Mouse (Mus musculus): ENCODE measurements around the gene Pdlim7. TPM values are rescaled to one million over a fixed set of nuclear protein-coding genes. Genes with fewer than 3 reads are reported as not detected.

The Pdlim7 gene
- polyA plus RNA-seq, 1 experiment from 2014 or later = 161 TPM

DNA sequence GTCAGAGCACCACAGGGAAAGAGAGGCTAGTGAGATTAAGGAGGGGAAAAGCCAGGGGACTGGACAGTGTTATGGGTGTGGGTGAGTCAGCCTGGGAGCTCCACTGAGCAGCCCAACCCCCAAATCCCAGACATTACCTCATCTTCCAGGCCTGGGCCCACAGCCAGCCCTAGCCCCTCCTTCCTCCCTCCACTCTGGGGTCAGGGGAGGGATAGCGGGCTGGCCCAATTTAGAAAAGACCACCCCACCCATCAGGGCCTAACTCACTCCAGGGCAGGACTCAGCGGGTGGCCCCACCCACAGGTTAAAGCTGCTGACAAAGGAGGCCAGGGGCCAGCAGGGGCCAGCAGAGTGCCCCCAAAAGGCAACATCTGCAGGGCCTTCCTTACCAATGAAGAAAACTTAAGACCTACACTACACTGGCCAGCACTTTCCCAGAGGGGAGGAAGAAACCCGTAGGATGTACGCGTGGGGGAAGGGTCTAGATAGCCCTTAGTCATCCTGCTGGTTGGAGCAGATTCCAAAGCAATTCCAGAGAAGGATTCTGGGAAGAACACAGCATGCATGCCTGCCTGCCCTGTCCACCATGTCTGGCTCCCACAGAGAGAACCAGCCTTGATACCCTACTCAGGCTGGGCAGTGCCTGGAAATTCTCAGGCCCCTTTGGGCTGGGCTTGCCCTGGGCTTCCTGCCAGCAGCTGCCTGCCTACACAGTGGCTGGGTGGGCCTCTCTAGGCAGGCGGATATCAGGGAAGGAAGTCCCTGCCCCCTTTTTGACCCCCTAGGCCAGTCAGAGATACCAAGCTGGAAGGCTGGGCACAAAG is 2.6 kb downstream of the Pdlim7 start:
- Histone ChIP-seq H3K36me3 (ENCODE audit: control insufficient read depth, insufficient read depth, low read length) (peaks cover 26% of the 10 kb centered on the region), H3K4me1 (ENCODE audit: control insufficient read depth, insufficient read depth, low read depth, low read length) (peaks cover 25% of the 10 kb centered on the region), H3K4me2 (ENCODE audit: low read length) (peak overlapping the region; percentile 30), H3K27me3 (replicated peaks; ENCODE audit: control insufficient read depth, insufficient read depth, low read length) (0 out of 2 replicates have a peak, but pooled peaks cover 3% of the 10 kb centered on the region), H3K27ac (ENCODE audit: low read depth, low read length) (peak overlapping the region; percentile 71), H3K9me3 (ENCODE audit: control insufficient read depth, low read length) (no peaks in the 10 kb centered on the region), H3K4me3 (ENCODE audit: low read length) (no peak overlapping the region), H3K9ac (ENCODE audit: low read depth, low read length) (peak overlapping the region; percentile 28; the same call in 1 of the 2 replicates)
- peak; percentile 51 for ATAC-seq
- 13% methylated on average over 6 of the region's 6 CpGs for WGBS

DNA sequence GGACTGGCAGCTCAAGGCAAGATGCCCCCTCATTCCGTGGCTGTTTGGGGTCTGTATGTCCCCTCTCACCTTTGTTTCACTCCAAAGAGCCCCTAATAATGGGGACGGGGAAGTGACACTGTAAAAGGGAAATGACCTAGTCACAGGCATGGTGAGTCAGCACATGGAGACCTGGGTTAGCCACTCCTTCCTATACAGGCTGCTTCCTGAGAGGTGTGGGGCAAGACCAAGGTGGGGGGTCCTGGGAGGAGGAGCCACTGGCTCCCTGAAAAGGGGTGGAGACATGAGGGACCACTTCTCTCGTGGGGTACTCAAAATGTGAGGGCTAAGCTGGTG is 3.2 kb downstream of the Pdlim7 start:
- 34% methylated on average over 3 of the region's 3 CpGs for WGBS
- H3K4me3 ChIP-seq (ENCODE audit: low read length) = no peak overlapping the region
- H3K27me3 ChIP-seq (replicated peaks; ENCODE audit: control insufficient read depth, insufficient read depth, low read length) = 0 out of 2 replicates have a peak, but pooled peaks cover 2% of the 10 kb centered on the region
- peaks cover 25% of the 10 kb centered on the region for H3K4me1 ChIP-seq (ENCODE audit: control insufficient read depth, insufficient read depth, low read depth, low read length)
- H3K4me2 ChIP-seq (ENCODE audit: low read length) = no peak overlapping the region
- no peaks in the 10 kb centered on the region for H3K9me3 ChIP-seq (ENCODE audit: control insufficient read depth, low read length)
- H3K27ac ChIP-seq (ENCODE audit: low read depth, low read length) = peak overlapping the region; percentile 4; the same call in 1 of the 2 replicates
- ATAC-seq = no peak
- no peak overlapping the region for H3K9ac ChIP-seq (ENCODE audit: low read depth, low read length)
- peaks cover 32% of the 10 kb centered on the region for H3K36me3 ChIP-seq (ENCODE audit: control insufficient read depth, insufficient read depth, low read length)

DNA sequence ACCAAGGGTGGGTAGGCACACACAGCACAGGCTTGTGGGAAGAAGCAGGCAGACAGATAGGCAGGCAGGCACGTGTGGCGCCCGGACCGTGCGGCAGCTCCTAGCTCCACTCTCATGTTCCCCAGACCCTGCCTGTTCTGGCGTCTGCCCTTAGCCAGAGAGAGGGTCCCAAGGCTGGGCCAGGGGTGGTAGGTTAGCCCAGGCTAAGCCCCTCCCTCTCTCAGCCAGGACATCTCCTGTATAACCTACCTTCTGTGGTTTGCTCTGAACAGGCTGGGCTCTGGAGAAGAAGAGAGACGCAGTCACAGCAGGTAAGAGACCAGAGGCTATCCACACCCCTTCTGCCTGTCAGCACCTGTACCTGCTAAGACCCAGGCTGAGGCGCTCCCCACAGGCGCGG is 4.9 kb downstream of the Pdlim7 start:
- H3K9me3 ChIP-seq (ENCODE audit: control insufficient read depth, low read length) = no peaks in the 10 kb centered on the region
- ATAC-seq = no peak
- no peak overlapping the region for H3K9ac ChIP-seq (ENCODE audit: low read depth, low read length)
- no peaks in the 10 kb centered on the region for H3K27me3 ChIP-seq (replicated peaks; ENCODE audit: control insufficient read depth, insufficient read depth, low read length)
- 91% methylated on average over 10 of the region's 10 CpGs for WGBS
- H3K4me3 ChIP-seq (ENCODE audit: low read length) = no peak overlapping the region
- H3K36me3 ChIP-seq (ENCODE audit: control insufficient read depth, insufficient read depth, low read length) = peaks cover 34% of the 10 kb centered on the region
- H3K27ac ChIP-seq (ENCODE audit: low read depth, low read length) = no peak overlapping the region
- no peak overlapping the region for H3K4me2 ChIP-seq (ENCODE audit: low read length)
- H3K4me1 ChIP-seq (ENCODE audit: control insufficient read depth, insufficient read depth, low read depth, low read length) = peaks cover 22% of the 10 kb centered on the region

DNA sequence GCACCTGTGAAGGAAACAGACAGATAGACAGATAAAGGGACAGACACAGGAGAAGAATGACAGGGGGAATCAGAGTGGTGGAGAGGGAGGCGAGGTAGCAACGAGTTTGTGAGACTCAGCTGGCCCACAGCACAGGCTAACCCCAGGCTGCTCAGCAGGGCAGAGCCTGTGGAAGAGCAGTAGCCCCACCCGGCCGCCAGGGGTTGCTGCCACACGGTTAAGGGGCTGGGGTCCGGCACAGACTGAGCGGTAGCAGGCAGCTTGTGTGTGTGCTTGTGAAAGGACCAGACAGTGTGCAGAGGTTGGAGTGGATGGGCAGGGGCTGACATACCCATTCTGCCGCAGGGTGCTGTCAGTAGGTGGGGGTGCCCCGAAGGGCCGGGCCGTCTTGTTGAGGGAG is 5.6 kb downstream of the Pdlim7 start:
- H3K4me2 ChIP-seq (ENCODE audit: low read length) = no peak overlapping the region
- no peak overlapping the region for H3K4me3 ChIP-seq (ENCODE audit: low read length)
- H3K36me3 ChIP-seq (ENCODE audit: control insufficient read depth, insufficient read depth, low read length) = peaks cover 35% of the 10 kb centered on the region
- no peak overlapping the region for H3K9ac ChIP-seq (ENCODE audit: low read depth, low read length)
- H3K4me1 ChIP-seq (ENCODE audit: control insufficient read depth, insufficient read depth, low read depth, low read length) = peaks cover 22% of the 10 kb centered on the region
- ATAC-seq = no peak
- WGBS = 51% methylated on average over 11 of the region's 11 CpGs
- H3K9me3 ChIP-seq (ENCODE audit: control insufficient read depth, low read length) = no peaks in the 10 kb centered on the region
- H3K27me3 ChIP-seq (replicated peaks; ENCODE audit: control insufficient read depth, insufficient read depth, low read length) = no peaks in the 10 kb centered on the region
- H3K27ac ChIP-seq (ENCODE audit: low read depth, low read length) = no peak overlapping the region

DNA sequence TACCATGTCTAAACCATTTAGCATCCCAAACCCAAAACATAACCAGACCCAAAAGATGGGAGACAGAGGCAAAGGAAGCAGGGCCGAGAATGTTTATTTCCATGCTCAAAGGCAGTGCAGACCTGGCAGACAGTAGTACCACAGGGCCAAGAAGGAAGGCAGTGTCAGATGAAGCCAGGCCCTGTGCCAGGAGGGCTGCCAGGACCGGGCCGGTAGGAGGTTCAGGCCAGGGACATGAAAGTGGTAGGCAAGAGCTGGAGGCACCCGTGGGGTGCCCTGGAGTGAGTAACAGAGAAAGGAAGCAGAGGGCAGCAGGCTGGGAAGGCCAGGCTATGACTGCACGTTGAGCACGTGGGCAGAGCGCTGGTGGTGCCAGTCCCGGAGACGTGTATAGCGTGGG is 6.8 kb downstream of the Pdlim7 start:
- no peaks in the 10 kb centered on the region for H3K9me3 ChIP-seq (ENCODE audit: control insufficient read depth, low read length)
- ATAC-seq = no peak
- H3K36me3 ChIP-seq (ENCODE audit: control insufficient read depth, insufficient read depth, low read length) = peaks cover 38% of the 10 kb centered on the region
- no peak overlapping the region for H3K4me3 ChIP-seq (ENCODE audit: low read length)
- 85% methylated on average over 10 of the region's 10 CpGs for WGBS
- no peak overlapping the region for H3K4me2 ChIP-seq (ENCODE audit: low read length)
- no peak overlapping the region for H3K9ac ChIP-seq (ENCODE audit: low read depth, low read length)
- no peaks in the 10 kb centered on the region for H3K27me3 ChIP-seq (replicated peaks; ENCODE audit: control insufficient read depth, insufficient read depth, low read length)
- H3K27ac ChIP-seq (ENCODE audit: low read depth, low read length) = no peak overlapping the region
- H3K4me1 ChIP-seq (ENCODE audit: control insufficient read depth, insufficient read depth, low read depth, low read length) = peaks cover 14% of the 10 kb centered on the region

DNA sequence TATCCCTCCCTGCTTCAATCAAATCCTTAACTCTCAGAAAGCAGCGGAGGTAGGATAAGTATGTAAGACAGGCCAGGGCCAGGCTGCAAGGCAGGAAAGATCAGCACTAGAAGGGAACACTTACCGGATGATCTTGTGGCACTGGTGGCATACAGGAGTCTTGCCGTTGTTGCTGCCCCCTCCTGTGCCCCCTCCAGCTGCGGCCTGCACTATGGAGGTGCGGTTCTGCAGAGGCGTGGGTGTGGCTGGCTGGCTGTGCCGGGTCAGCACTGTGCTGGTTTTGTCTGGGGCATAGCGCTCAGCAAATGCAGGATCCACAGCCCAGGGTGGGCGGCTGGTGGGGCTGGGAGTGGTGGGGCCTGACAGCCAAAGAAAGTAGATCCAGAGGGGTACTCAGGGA is 7.7 kb downstream of the Pdlim7 start:
- 93% methylated on average over 9 of the region's 9 CpGs for WGBS

DNA sequence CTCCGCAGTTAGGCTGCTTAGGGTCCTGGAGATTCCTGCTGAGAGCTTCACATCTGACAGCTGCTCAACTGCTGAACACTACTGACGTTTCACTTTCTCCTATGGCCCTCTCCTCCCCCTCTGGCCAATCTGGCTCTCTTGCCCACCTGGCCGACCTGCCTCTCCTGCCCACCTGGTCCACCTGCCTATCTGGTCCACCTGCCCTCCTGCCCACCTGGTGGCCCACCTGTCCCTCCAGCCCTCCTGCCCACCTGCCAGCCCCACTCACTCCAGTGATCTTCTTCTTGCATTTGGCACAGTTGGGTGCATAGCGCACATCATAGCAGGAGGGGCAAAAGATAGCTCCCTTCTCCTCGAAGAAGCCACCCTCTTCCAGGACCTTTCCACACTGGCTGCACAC is 9.1 kb downstream of the Pdlim7 start:
- H3K27ac ChIP-seq (ENCODE audit: low read depth, low read length) = no peak overlapping the region
- no peaks in the 10 kb centered on the region for H3K4me1 ChIP-seq (ENCODE audit: control insufficient read depth, insufficient read depth, low read depth, low read length)
- peaks cover 36% of the 10 kb centered on the region for H3K36me3 ChIP-seq (ENCODE audit: control insufficient read depth, insufficient read depth, low read length)
- WGBS = 82% methylated on average over 5 of the region's 5 CpGs
- no peak overlapping the region for H3K9ac ChIP-seq (ENCODE audit: low read depth, low read length)
- ATAC-seq = no peak
- no peak overlapping the region for H3K4me3 ChIP-seq (ENCODE audit: low read length)
- H3K9me3 ChIP-seq (ENCODE audit: control insufficient read depth, low read length) = no peaks in the 10 kb centered on the region
- H3K27me3 ChIP-seq (replicated peaks; ENCODE audit: control insufficient read depth, insufficient read depth, low read length) = no peaks in the 10 kb centered on the region
- no peak overlapping the region for H3K4me2 ChIP-seq (ENCODE audit: low read length)

More for the DNA sequence above, 7.7 kb downstream of the Pdlim7 start:
- Histone ChIP-seq H3K27me3 (replicated peaks; ENCODE audit: control insufficient read depth, insufficient read depth, low read length) (no peaks in the 10 kb centered on the region), H3K4me2 (ENCODE audit: low read length) (no peak overlapping the region), H3K9ac (ENCODE audit: low read depth, low read length) (no peak overlapping the region), H3K27ac (ENCODE audit: low read depth, low read length) (no peak overlapping the region), H3K36me3 (ENCODE audit: control insufficient read depth, insufficient read depth, low read length) (peaks cover 38% of the 10 kb centered on the region), H3K9me3 (ENCODE audit: control insufficient read depth, low read length) (no peaks in the 10 kb centered on the region), H3K4me1 (ENCODE audit: control insufficient read depth, insufficient read depth, low read depth, low read length) (peaks cover 6% of the 10 kb centered on the region), H3K4me3 (ENCODE audit: low read length) (no peak overlapping the region)
- ATAC-seq = no peak

DNA sequence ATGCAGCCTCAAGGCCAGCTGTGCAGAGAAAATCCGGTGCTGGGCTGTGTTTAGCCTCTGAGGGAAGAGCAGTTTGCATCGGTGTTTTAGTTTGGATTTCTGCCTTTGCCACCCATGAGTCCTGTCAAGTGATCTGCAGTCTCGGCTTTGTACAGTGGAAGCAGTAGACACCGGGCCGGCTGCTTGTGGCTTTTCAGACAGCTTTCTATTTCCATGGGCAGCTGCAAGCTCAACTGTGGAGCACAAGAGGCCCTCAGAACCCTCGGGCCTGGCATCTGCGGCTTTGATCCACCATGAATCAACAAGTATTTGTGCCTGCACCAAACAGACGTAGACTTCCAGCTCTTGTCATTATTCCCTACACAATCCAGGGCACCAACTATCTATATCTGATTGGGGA is 11.1 kb downstream of the Pdlim7 start:
- no peaks in the 10 kb centered on the region for H3K4me1 ChIP-seq (ENCODE audit: control insufficient read depth, insufficient read depth, low read depth, low read length)
- no peak overlapping the region for H3K27ac ChIP-seq (ENCODE audit: low read depth, low read length)
- no peak for ATAC-seq
- 86% methylated on average over 8 of the region's 8 CpGs for WGBS
- no peaks in the 10 kb centered on the region for H3K9me3 ChIP-seq (ENCODE audit: control insufficient read depth, low read length)
- no peak overlapping the region for H3K9ac ChIP-seq (ENCODE audit: low read depth, low read length)
- peaks cover 23% of the 10 kb centered on the region for H3K36me3 ChIP-seq (ENCODE audit: control insufficient read depth, insufficient read depth, low read length)
- H3K4me2 ChIP-seq (ENCODE audit: low read length) = no peak overlapping the region
- no peak overlapping the region for H3K4me3 ChIP-seq (ENCODE audit: low read length)
- no peaks in the 10 kb centered on the region for H3K27me3 ChIP-seq (replicated peaks; ENCODE audit: control insufficient read depth, insufficient read depth, low read length)

DNA sequence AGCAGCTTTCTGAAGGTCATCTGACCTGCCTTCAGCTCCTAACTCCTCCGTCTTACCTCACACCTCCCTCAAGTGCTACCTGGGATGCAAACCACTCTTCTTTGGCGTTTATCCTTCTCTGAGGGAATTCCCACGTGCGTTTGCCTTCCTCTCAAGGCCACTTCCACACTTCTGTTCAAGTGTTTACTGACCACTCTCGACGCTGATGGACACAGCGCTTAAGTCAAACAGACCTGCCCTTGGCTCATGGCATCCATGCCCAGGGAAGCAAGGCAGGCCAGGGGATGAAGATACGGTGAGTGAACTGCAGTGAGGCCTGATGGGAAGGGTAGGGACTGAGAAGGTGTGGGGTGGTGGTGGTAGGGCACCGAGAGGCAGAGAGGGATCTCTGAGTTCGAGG is 12.9 kb downstream of the Pdlim7 start:
- no peak for ATAC-seq
- H3K4me1 ChIP-seq (ENCODE audit: control insufficient read depth, insufficient read depth, low read depth, low read length) = peaks cover 9% of the 10 kb centered on the region
- no peak overlapping the region for H3K4me3 ChIP-seq (ENCODE audit: low read length)
- H3K9me3 ChIP-seq (ENCODE audit: control insufficient read depth, low read length) = no peaks in the 10 kb centered on the region
- no peaks in the 10 kb centered on the region for H3K27me3 ChIP-seq (replicated peaks; ENCODE audit: control insufficient read depth, insufficient read depth, low read length)
- H3K4me2 ChIP-seq (ENCODE audit: low read length) = no peak overlapping the region
- H3K36me3 ChIP-seq (ENCODE audit: control insufficient read depth, insufficient read depth, low read length) = peaks cover 9% of the 10 kb centered on the region
- no peak overlapping the region for H3K9ac ChIP-seq (ENCODE audit: low read depth, low read length)
- H3K27ac ChIP-seq (ENCODE audit: low read depth, low read length) = no peak overlapping the region
- 85% methylated on average over 10 of the region's 10 CpGs for WGBS

All from hindbrain, embryonic 16.5 days (tissue).